Mouse (Mus musculus) embryo, embryonic 9.5 days (tissue): Measurements from ENCODE around the gene Mdm1.
"Not testable (repeated sequence)": the region's sequence is repeated elsewhere in the genome, so short reads cannot be mapped to it uniquely, and the experiment has no call there.

Experiments
- DNase-seq: peaks from one replicate; pipeline ENCODE4 v3.0.0-alpha.2; 2017; ENCODE audit errors: extremely low spot score

Gene Mdm1

GRCm38 (mm10) chr10:118215719-118216393, 74.2 kb downstream of the Mdm1 start:
- not testable (repeated sequence) for DNase-seq
